ENCODE assay signal across 15 mouse cellular contexts in genomic region chr1:180098426-180098825, GRCm38 (mm10).
"Had no signal": no experiment of that assay in that cellular context is flagged by ENCODE, and none has a peak within 500 bp of the region (broad histone marks: within the 10 kb centered on the region; RNA-seq: fewer than 3 reads in every experiment).

No protein-coding gene starts in this region.

- H3K27me3 ChIP-seq: neural tube, embryonic 12.5 days; neural tube, embryonic 13.5 days; neural tube, embryonic 15.5 days; stomach, embryonic 15.5 days had no signal

- H3K4me2 ChIP-seq: neural tube, embryonic 12.5 days; neural tube, embryonic 13.5 days; neural tube, embryonic 15.5 days; stomach, embryonic 15.5 days had no signal

- H3K4me3 ChIP-seq: neural tube, embryonic 12.5 days; neural tube, embryonic 13.5 days; neural tube, embryonic 15.5 days; stomach, embryonic 15.5 days had no signal

- DNase-seq: retina, postnatal 1 day; right cerebral cortex, adult 18-20 months; right cerebral cortex, postnatal 14 days; right cerebral cortex, postnatal 25 days; right cerebral cortex, postnatal 4 days; spleen, adult 18-20 months; thymus, adult 18-20 months; thymus, adult 2 months; thymus, postnatal 25 days; thymus, postnatal 36 days; thymus, postnatal 4 days had no signal
